Mouse (Mus musculus) frontal cortex, postnatal 36 days (tissue): Measurements from ENCODE around the gene Golph3.

Experiments used
- DNase-seq, 2 experiments: peaks; one replicate each; pipeline ENCODE4 v3.0.0; 2022; ENCODE audit warnings: low spot score in 2 of 2

Golph3 gene

DNA sequence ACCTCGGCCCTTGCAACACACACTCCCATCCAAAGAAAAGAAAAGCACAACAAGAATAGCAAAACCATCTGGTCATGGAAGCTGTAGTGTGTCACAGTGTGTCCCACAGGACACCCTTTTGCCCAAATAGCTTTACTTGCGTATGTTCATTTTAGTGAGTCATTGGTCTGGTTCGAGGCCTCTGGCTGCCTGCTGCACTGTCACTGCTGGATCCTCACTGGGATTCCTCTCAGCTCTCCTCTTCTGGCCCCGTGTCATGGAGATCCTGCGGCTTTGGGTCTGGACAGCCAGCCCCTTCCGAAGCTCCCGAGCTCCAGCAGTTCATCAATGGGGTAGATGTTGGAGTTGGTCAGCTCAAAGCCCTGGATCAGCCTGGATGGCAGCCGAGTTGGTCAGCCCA, 2.8 kb upstream of the Golph3 start:
- DNase-seq: no peak

DNA sequence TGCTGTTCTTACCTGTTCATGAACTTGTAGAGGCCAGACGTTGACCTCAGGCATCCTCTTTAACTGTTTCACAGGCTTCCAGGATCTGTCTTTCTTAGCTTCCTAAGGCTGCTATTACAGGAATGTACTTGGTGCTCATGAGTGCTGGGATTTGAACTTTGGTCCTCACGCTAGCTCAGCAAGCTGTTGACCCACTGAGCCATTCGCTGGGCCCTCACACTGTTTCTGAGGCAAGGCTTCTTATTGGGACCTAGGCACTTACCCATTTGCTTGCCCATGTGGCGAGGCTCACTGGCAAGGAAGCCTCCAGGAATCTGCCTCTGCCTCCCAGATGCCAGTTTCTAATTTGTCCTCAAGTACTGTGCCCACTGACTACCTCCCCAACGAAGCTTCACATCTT, 1.4 kb upstream of the Golph3 start:
- no peak for DNase-seq

- DNase-seq: no peak
These were observed 684 bp upstream of the Golph3 start for GRCm38 (mm10) chr15:12320441-12321090.

GRCm38 (mm10) chr15:12321788-12322621, 755 bp downstream of the Golph3 start, which contains the start of gene 1810049J17Rik:
Gene 1810049J17Rik (minus strand): TSS chr15:12321899.
- peak; percentile 30 to 31 for DNase-seq

- no peak for DNase-seq
These were observed 1.6 kb downstream of the Golph3 start for GRCm38 (mm10) chr15:12322676-12323402.

GRCm38 (mm10) chr15:12324326-12324725, 3.1 kb downstream of the Golph3 start:
- no peak for DNase-seq

- no peak for DNase-seq
These were observed 9.1 kb downstream of the Golph3 start for GRCm38 (mm10) chr15:12330389-12330788.

- no peak for DNase-seq
These were observed 9.6 kb downstream of the Golph3 start for GRCm38 (mm10) chr15:12330892-12331291.

DNA sequence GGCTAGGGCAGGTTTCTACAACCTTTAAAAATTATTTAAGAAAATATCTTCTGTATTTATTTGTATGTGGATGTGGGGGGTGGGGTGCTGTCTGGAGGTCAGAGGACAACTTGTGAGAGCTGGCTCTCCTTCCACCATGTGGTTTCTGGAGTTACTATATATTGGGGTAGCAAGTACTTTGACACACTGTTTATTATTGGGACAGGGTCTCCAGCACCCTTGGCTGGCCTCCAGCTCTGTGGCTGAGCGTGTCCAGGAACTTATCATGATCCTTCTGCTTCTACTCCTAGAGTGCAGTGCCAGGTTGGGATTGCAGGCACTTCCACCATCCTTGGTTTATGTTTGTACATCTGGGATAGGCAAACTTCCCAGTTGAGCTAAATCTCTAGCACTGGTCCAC, 10.1 kb downstream of the Golph3 start:
- no peak for DNase-seq

DNA sequence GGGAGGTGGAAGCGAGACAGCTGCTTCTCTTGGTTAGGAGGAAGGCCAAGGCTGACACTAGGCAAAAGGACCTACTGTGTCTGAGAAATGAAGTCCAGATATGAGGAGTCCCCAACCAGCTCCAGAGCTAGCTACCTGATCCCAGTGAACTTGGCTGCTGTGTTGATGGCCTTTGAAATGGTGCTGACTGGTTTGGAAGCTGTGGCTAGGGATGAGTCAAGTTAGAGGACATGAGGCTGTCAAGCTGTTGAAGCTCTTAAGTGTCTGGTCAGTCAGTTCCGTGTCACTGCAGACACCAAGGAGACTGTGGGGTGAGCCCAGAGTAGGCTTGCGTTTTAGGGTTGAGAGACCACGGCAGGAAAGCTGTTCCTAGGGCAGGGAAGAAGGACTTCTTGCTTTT, 13.1 kb downstream of the Golph3 start:
- no peak for DNase-seq

- DNase-seq: no peak
These were observed 16.0 kb downstream of the Golph3 start for GRCm38 (mm10) chr15:12337030-12337778.

DNA sequence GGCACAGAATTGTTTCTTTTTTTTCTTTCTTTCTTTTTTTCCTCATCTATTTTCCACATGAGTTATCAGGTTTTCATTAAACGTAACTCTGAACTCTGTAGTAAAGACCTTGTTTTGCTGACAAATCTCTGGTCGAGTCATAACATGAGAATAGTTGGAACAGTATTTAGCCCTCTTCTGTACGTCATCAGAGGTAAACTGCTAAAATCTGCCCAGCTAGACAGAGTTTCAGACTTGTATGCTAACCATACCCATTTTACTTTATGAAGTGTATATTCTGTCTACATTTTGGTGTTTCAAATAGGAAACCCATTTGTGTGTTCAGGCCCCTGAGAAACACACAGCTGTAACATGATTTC, 16.5 kb downstream of the Golph3 start:
- no peak for DNase-seq

DNA sequence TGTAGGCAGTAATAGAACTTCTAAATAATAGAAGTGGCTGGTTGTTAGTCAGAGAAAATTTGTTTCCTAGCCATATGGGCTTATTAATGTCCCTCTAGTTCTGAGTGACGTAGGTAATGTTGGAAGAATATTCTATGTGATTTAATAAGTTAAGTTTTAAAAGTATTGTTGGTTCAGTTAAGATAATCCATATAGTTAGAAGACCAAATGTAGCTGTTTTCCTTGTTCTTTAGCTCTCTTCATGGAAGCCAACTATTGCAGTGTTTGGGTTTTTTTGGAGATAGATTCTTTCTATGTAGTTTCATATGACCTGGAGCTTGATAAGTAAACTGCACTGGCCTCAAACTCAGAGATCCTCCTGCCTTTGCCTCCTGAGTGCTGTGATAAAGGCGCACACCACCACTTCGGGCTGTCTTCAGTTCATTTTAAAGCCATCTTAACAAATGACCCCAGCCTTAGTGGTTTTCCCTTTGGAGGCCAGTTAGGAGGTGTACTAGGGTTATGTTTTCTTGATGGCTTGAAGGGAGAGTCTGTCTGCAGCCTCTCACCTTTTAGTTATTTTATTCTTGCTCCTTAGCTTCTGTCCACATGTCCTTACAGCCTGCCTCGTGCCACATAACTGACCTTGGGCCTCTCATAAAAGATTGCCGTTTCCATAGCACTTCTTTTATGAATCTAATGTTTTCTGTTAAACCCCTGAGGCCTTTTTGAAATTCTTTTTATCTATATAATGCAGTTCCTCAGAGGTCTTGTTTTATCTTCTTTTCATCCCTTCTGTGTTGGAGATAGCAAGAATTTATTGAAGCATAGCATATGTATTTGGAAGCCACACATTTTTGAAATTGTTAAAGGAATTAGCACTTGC, 19.5 kb downstream of the Golph3 start:
- no peak for DNase-seq

GRCm38 (mm10) chr15:12341401-12341758, 20.1 kb downstream of the Golph3 start:
- no peak for DNase-seq

DNA sequence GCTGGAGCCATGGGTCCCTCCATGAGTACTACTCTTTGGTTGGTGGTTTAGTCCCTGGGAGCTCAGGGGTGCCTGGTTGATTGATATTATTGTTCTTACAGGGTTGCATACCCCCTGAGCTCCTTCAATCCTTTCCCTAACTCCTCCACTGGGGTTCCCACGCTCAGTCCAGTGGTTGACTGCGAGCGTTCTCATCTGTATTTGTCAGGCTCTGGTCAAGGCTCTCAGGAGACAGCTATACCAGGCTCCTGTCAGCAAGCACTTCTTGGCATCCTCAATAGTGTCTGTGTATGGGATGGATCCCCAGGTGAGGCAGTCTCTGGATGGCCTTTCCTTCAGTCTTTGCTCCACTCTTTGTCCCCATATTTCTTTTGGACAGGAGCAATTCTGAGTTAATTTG, 25.7 kb downstream of the Golph3 start:
- no peak for DNase-seq

GRCm38 (mm10) chr15:12348950-12349349, 27.7 kb downstream of the Golph3 start:
- DNase-seq: no peak

DNA sequence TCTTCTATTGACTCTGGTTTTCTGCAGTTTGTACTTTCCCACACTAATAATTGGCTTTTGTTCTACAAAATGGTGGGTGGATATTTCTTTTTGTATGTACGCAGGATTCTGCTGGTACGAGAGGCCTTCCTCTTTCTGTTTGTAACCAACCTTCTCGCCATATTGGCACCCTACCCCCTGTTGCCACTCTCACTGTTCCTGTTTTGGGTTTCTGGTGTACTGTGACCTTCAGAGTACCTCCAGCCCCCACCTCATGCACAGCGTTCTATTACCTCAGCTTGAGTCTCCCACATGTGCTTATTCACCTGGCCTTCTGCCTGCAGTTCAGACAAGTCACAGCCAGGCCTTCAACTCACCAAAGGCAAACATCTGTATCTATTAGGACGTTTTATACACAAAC, 28.6 kb downstream of the Golph3 start:
- no peak for DNase-seq

DNA sequence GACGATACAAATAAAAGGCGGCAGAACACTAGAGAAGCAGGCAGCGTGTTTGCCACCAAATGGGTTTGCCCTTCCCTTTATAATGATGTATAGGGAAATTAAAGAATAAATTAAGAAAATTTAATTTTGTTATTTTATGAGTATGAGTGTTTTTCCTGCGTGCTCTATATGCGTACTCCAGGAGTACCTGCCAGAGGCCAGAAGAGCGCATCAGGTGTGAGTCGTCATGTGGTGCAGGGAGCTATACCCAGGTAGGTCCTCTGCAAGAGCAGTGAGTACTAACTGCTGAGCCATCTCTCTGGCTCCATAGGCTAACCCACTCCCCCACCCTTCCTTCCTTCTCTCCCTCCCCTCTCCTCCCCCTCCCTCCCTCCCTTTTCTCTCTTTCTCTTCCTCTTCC, 30.2 kb downstream of the Golph3 start:
- DNase-seq: no peak

- DNase-seq: no peak
These were observed 33.1 kb downstream of the Golph3 start for GRCm38 (mm10) chr15:12354281-12354810.

DNA sequence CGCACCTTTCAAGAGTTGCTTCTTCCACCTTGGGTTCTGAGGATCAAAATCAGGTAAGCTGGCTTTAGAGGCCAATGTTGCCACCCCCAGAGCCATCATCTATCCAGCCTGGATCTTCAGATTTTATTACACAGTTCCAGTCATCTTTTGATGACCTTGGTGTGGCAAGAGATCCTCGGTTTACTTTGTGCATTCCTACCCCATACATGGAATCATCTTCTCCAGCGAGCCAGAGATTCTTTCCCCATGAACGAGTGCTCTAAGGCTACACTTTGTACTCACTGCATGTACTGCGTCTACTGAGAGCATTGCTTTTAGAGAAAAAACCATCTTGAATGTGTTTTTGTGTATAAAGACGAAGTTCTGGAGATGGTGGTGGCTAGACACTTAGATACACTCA, 34.0 kb downstream of the Golph3 start:
- no peak for DNase-seq

GRCm38 (mm10) chr15:12355907-12356306, 34.7 kb downstream of the Golph3 start:
- no peak for DNase-seq
